Mouse (Mus musculus) cerebellum, adult 11 months (tissue): ENCODE data around the gene Gtf2ird1.
"Not testable (repeated sequence)": the region's sequence is repeated elsewhere in the genome, so short reads cannot be mapped to it uniquely, and the experiment has no call there.

Source experiments
- DNase-seq: peaks from one replicate; pipeline ENCODE4 v3.0.0; 2022

The Gtf2ird1 gene

DNA sequence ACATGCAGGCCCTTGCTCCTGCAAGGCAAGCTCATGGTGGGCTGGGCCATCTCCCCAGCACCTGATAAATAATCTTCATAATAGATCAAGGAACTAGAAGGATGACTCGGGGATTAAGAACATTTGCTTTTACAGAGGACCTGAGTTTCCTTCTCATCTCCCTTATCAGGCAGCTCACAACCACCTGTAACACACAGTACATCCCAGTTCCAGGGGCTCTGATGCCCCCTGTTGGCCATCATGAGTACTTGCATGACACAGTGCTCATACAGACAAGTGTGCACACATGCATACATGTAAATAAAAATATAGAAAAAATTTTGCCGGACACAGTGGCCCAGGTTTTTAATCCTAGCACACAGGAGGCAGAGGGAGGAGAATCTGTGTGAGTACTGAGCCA, 17.4 kb upstream of the Gtf2ird1 start:
- DNase-seq, result no peak

DNA sequence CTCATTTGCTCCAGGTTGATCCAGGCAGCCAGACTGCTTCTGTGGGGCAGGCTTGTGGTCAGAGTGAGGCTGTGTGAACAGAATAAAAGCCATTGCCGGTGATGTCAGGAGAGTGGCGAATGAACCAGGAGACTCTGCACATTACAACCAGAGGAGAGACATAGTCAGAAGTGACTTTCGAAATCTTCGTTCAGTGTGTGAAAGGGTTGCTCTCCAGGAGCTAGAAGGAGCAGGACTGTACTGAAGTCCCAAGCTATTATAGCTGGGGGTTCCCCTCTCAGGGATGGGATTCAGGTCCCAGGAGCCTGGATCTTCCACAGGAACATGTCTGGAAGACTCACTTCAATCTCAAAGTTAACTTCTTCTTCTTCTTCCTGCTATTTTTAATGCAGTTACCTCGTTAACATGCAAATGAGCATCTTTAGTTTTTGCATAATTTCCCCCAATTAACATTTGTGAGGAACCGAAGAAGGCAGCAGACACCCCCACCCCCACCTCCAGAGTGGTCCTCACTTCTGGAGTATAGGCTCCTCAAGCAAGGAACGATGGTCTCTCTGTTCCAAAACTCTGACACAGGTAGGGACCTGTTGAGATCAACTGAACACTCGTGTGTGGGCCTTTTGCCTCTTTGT, 14.1 kb upstream of the Gtf2ird1 start:
- DNase-seq, result no peak

DNA sequence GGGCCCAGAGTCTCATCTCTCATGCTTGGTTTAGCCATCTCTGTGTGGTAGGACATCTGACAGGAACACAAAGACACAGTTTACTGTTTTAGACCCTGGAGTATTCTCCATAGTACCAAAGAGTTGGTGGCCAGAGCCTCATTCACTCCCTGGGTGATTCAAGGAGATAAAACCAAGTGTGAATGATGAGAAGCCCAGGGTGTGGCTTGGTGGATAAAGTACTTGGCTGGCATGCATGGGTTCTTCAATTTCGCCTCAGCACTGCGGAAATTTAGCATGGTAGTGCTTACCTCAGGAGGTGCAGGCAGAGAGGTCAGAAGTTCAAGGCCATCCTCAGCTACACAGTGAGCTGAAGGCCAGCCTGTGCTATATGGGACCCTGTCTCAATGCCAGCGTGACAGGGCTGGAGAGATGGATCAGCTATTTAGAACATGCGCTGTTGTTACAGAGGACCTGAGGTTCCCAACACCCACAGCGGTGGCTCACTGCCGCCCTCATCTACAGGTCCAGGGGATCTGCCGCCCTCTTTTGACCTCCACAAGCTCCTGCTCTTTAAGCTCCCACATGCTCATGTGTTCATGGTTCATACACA, 13.1 kb upstream of the Gtf2ird1 start:
- no peak for DNase-seq

DNA sequence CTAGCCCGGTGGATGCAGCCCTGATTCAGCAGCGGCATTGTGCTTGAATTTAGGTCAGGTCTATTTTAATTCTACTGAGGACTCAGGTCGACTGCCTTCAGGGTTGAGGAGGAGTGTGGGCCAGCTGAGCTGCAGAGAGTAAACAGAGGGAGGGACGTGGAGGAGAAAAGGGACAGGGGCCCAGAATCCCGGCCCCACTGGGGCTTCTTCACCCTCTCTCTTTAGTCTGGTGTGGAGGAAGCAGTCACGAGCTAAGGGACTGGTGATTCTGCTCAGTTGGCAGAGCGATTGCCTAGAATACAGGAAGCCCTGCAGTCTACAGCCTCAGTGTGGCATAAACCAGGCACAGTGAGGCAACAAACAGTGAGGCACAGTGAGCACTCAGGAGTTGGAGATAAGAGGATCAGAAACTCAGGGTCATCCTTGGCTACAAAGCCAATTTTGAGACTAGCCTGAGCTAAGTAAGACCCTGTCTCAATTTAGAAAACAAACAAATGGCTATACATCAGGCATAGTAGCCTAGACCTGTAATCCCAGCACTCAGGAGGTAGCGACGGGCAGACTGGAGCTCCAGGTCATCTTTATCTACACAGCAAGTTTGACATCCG, 11.7 kb upstream of the Gtf2ird1 start:
- no peak for DNase-seq

DNA sequence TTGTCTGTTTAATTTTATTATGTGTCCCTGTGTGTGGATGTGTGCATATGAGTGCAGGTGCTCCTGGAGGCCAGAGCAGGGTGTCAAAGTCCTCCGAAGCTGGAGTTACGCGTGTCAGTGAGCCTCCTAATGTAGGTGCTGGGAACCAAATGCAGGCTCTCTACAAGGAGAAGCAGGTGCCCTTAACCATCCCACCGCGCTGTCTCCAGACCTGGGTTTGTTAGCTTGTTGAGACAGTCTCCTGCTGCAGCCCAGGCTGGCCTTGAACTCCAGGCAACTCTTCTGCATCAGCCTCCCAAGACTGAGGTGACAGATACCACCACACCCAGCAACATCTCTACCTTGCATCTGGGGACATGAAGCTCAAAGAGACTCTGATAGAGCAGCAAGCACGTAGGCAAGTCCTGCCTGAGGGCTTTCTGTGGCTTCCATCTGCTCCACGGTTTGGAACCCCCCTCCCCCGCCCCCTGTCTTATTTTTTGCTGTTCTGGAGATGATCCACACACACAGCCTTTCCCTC, 10.6 kb upstream of the Gtf2ird1 start:
- DNase-seq, result no peak

DNA sequence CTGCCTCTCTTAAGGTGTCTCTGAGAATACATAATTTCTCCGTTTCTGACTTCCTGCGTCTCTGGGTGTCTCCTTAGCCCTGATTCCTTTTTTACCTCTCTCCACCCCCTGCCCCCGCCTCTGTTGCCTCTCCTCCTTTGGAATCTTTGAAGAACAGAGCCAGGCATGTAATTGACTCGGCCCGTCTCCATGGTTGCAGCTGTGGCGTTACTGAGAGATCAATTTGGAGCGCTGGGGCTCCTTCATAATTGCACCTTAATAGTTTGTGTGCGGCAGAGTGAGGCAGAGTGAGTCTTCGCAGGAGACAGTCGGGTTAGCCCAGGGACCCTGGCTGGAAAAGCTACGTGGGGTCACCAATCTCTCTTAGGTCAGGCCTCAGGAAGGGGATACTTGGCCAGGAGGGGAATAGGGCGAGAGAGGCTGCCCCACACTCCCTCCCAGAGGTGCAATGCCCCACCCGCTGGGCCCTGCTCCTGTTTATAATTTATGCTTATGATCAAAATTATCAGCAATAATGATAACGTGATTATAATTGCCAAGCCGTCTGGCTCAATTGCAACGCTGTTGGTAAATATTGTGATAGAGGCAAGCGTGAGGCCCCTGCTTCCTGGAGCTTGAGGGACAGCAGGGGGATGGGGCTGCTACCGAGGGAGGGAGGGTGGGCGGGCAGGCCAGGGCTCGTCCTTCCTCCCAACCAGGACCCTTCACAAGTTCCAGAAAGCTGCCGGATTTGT, 9.9 kb upstream of the Gtf2ird1 start:
- DNase-seq, result no peak

DNA sequence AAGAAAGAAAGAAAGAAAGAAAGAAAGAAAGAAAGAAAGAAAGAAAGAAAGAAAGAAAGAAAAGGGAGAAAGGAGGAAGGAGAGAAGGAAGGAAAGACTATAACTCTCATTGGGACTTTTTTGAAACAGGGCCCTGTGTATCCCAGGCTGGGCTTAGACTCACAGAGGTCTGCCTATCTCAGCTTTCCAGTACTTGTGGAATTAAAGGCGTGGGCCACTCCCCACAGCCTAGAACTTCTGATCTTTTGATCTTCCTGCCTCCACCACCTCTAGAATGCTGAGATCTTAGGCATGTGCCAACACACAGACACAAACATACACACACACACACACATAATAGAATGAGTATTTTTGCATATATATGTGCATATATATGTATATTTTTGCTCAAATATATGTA, 8.7 kb upstream of the Gtf2ird1 start:
- no peak for DNase-seq

DNA sequence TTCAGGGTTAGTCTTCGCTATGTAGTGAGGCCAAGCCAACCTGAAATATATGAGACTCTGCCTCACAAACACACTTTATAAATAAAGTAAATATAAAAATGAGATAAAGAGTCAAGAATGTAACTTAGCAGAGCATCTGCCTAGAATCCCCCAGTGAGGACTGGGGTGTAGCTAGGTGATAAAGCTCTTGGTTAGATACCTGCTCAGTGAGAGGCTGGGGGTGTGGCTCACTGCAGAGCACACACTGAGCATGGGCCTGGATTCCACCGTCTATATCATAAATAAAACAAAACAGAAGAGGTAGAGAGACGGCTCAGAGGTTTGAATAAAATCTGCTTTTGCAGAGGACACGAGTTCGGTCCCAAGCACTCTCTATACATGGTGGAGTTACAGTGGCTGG, 7.7 kb upstream of the Gtf2ird1 start:
- no peak for DNase-seq

DNA sequence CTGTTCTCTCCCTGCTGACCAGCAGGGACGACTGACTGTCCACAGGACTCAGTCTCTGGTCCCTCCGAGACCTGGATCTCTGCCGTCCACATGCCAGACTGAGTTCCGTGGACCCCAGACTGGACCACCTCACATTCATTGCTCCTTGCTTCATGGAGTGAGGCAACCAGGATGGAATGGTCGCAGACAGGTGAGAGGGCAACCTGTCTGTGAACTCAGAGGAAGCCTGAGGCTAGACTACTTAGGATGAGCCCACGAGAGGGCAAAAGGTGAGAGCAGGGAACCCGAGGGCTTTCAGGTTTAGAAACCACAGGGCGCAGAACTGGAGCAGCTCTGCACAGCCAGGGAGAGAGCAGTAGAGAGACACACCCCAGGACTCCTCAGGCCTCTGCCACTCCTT, 6.2 kb upstream of the Gtf2ird1 start:
- no peak for DNase-seq

DNA sequence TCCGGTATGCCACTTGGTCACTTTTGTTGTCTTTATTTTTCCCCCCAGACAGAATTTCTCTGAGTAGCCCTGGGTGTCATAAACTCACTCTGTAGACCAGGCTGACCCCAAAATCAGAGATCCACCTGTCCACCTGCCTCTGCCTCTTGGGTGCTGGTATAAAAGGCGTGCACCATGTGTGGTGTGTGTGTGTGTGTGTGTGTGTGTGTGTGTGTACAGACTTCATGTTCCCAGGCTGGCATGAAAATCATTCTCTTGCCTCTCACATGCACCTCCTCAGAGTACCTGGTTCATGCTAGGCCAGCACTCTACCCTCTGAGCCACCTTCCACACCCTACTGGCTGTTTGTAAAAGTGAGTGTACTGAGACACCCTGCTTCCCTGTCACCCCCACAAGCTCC, 5.8 kb upstream of the Gtf2ird1 start:
- DNase-seq, result no peak

DNA sequence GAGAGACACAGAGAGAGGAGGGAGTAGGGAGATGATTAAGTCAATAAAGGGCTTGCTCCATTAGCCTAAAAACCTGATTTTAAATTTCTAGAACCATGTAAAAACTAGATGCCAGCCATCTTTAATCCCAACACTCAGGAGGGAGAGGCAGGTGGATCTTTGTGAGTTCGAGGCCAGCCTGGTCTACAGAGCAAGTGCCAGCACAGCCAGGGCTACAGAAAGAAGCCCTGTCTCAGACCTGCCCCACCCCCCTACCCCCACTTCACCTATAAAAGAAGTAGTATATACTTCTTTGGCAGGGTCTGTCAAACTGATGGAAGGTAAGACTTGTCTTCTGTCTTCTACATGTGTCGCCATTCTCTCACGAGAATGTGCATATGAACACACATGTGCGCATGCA, 4.0 kb upstream of the Gtf2ird1 start:
- no peak for DNase-seq

DNA sequence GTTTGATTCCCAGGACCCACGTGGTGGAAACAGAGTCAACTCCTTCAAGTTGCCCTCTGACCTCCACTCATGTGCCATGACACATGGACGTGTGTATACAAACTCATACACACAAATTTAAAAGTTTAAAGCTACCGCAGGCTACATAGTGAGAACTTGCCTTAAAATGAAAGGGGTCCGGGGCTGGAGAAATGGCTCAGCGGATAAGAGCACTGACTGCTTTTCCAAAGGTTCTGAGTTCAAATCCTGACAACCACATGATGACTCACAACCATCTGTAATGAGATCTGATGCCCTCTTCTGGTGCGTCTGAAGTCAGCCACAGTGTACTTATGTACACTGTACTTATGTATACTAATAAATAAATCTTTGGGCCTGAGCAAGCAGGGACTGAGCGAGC, 2.6 kb upstream of the Gtf2ird1 start:
- no peak for DNase-seq

DNA sequence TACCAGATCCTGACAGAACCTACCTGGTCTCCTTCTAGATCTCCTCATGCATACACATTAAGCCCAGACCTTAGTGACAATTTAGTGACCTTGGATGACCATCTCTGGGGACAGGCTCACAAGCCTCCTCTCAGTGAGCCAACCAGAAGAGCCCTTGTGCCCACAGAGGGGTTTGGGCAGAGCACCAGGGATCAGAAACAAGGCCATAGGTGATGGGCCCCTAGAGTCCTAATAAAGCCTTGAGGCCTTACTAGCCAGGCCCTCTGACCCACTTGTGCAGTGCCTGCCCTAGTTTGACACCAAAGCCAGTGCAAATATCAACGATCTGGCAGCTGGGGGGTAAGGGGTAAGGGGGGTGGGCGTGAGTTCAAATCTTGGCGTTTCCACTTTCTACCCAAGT, 1.9 kb upstream of the Gtf2ird1 start:
- DNase-seq, result no peak

DNA sequence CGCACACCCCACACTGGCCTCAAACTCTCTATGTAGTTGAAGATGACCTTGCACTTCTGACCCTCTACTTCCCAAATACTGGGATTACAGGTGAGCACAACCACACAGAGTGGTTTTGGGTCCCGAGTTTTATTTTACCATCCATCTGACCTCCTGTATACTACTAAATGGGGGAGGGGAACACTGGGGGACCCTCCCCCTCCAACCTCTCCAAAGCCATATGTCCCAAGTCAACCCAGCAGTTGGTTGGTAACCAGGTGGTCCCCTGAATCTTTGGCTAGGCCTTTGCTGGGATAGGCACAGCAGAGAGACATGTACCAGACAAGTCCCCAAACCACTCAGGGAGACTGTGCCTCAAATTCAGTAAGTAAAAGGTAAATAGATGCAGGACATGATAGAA, 855 bp upstream of the Gtf2ird1 start:
- DNase-seq, result no peak

DNA sequence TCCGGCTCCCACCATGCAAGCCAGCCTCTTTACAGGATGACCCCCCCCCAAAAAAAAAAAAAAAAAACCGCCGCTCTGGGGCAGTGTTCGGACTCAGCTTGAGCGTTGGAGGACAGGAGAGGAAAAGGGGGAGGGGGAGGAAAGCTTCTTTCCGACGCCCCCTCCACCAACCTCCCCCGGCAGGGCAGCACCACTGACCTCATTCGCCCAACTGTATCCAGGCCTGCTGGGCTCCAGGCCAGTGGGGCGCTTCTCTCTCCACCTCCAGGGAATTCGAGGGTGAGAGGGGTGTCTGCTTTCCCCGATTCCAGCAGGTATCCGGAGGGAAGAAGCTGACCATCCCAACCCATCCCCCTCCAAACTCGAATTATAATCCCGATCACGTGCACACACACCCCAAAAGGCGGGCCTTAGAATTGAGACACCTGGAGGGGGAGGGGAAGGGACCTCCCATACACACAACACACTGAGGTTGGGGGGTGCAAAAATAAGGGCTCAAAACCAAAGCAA, 547 bp downstream of the Gtf2ird1 start:
- DNase-seq, result peak; percentile 48

DNA sequence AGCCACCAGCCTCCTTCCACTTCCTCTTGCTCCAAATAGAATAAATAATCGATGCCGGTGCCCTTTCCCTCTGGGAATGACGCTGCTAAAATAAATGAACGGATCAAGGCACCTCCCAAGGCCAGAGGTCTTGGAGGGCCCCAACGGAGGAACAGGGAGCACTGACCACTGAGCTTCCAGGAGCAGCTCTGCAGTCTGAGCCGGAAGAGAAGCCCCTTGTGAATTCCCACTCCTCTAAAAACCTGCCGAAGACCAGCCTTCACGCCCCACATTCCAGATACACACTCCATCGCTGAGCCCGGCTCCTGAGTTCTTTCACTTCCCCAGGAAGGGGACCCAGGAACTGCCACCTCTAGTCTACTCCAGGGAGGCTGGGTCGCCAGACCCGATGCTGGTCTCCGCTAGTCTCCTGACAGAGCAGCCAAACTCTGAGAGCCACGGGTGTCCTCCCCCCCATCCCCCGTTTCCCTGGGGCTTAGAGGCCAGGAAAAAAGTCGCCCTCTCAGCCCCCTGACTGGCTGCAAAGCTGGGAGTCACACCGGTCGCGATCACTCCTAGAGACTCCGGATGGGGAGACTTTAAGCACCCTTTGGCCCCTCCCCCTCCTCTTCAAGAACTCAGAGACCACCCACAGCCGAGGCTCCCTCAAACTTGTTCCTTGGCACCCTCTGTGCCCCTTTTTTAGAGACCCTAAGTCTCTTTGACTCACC, 1.2 kb downstream of the Gtf2ird1 start:
- no peak for DNase-seq

DNA sequence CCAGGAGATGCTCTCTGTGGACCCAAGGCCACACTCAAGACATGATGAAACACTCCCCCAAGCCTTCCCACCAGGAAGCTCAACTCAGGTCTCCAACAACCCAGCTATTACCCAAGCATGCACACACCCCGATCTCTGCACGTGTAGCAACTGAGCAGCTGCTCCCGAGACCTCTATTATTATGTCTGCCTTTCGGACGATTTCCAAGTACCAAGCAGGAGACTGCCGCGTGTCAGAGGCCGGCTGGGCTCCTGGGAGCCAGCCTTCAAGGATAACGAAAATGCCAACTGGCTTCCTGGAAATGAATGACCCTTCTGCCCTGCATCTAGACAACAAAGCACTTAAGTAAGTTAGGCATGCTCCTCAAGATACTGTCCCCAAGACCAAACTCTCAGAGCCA, 2.1 kb downstream of the Gtf2ird1 start:
- DNase-seq, result no peak

DNA sequence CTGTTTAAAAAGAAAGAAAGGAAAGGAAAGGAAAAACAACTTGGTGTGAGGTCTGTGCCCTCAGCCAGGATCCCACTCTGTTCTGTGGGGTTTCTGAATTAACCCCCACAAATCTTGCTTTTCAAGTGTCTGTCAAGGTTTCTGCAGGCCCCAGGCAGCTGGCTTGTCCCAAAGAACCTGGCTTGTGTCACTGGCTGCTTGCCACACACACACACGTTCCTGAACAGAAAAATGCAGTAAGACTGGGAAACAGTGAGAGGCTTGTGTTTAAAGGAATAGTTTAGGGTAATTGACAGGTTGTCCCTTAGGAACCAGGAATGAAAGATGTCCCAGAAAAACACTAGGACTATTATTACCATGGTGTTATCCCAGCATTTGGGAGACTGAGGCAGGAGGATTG, 2.9 kb downstream of the Gtf2ird1 start:
- no peak for DNase-seq

DNA sequence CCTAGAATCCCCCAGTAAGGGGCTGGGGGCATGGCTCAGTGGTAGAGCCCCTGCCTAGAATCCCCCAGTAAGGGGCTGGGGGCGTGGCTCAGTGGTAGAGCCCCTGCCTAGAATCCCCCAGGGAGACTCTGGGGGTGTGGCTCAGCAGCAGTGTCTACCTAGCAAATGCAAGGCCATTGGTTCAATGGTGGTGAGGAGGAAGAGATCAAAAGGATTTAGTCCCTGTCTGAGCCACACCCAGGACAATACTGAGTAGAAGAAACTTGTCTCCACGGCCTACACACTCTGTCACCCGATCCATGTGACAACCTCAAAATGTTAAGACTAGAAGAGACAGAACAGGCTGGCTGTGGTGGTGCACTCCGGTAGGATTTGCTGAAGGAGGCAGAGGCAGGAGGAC, 9.8 kb downstream of the Gtf2ird1 start:
- DNase-seq, result not testable (repeated sequence)

DNA sequence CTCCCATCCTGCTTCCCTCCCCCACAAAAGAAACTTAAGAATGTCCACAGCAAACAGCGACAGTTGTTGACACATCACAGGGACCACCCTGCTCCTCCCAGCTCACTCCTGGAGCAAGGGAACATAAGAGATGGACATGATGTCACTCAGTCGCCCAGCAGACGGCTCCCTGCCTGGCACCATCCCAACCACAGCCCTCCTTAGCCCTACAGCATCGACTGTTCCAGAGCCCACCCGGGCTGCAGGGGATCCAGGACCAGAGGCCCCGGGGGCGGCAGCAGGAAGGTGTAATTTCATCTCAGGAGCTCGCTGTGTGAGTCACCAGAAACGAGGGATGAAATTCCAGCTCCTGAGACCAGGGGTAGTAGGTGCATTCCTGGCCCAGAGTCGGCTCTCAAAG, 10.6 kb downstream of the Gtf2ird1 start:
- no peak for DNase-seq

DNA sequence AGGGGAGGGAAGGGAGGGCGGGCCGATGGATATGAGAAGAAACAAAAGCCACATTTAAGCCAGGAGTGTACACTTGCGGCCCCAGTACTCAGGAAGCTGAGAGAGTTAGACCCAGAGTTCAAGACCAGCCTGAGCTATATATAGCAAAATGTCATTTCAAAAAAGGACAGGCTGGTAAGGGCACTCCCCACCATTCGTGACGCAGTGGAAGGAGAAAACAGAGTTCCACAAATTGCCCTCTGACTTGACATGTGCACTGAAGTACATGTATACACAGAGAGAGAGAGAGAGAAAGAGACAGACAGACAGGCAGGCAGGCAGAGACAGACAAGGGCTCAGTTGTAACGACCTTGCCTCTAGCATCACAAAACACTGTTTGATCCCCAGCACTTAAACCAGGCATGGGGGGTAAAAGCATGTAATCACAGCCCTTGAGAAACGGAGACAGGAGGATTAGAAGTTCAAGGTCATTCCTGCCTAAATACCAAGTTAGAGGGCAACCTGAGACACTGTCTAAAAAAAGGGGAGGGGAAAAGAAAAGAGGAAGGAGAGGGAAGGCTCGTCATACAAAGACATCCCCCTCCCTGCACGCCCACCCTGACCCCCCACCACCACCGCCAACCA, 11.2 kb downstream of the Gtf2ird1 start:
- DNase-seq, result no peak

DNA sequence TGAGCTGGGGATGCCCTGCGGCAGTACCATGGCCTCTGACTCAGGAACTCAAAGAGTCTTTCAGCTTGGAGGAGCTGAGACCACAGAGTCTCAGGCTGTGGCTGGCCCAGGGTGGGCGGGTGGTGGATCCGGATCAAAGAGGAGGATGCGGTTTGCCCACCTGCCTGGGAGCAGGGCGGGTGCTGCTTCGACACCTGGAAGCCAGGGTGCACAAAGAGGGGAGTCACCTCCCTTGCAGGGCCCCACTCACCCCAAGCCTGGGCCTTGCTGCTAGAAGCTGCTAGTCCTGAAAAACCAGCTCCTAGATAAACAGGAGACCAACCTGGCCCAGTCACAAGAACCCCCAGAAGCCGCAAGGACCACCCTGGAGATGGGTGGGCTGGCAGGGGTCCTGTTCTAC, 12.0 kb downstream of the Gtf2ird1 start:
- DNase-seq, result no peak

DNA sequence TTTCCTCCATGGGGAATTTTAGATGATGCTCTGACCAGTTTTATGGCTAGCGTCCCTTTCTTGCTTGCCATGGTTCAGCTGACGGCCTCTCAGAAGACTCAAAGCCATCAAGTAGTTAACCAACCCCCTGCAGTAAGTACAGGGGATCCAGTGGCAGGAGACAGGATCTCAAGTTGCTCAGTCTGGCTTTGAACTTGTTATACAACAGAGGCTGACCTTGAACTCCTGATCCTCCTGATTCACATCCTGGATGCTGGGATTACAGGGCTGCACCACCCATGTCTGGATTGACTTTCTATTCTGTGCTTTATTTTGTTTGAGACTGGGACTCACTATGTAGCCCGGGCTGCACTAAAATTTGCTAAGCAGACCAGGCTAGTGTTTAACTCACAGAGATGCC, 14.4 kb downstream of the Gtf2ird1 start:
- DNase-seq, result no peak
